Mouse (Mus musculus): Measurements from ENCODE around the gene Gtf3c2.

Gtf3c2 gene

DNA sequence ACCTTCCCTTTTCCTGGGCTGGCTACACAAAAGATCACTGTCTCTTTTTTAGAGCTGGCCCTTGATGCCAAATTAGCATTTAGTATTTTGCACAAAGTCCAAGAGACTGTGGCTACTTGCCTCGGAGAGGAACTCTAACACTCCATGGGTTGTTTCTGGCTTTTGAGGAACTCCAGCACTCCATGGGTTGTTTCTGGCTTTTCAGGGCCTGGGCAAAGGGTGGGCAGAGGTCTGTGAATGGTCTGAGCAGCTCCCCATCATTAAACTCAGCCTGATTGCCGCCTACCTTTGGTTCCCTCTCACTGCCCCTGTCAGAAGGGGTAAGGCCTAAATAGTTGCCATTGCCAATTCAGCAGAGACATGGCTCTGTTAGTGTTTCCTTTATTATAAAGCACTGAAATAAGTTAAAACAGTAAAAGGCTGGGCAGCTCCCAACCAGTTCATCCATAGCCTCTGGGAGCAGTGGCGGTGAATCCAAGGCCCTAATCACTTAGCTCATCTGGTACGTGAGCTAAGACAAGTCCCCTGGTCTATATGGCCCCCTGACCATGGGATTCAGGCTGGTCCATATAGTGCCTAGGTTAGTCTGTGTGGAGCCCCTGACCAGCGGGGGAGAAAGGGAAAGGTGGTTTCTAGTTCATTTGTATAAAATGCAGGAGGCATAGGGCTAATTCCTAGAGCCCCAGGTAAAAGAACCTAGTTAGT lies 18.8 kb upstream of the Gtf3c2 start:
- in situ Hi-C loops (cut with MboI; ENCODE audit: low sequenced_read_pairs) = no loop called here

DNA sequence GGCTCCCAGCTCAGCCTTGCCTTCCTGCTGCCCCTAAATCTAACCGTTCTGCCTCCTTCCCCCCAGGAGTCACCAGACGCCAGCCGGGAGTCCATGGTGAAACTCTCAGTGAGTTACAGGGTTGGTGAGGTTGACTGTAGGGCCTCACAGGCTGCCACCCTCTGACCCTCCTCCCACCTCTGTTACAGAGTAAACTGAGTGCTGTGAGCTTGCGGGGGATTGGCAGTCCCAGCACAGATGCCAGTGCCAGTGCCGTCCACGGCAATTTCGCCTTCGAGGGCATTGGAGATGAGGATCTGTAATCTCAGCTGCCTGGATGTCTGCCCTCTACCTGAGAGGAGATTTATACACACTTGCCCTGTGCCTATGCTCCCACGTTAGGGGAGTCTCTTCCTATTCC lies 18.2 kb upstream of the Gtf3c2 start:
- in situ Hi-C loops (cut with MboI; ENCODE audit: low sequenced_read_pairs) = no loop called here

DNA sequence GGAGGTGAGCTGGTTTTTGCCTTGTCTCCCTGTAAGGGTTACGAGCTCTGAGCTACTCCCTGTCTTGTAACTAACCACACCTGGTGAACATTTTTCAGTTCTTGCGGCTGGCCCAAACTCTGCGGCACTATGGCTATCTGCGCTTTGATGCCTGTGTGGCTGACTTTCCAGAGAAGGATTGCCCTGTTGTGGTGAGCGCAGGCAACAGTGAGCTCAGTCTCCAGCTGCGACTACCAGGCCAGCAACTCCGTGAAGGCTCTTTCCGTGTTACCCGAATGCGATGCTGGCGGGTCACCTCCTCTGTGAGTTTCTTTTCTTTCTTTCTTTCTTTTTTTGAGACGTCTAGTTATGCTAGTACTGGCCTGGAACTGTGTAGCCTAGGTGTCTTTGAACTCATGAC lies 17.1 kb upstream of the Gtf3c2 start:
- in situ Hi-C loops (cut with MboI; ENCODE audit: low sequenced_read_pairs) = no loop called here

DNA sequence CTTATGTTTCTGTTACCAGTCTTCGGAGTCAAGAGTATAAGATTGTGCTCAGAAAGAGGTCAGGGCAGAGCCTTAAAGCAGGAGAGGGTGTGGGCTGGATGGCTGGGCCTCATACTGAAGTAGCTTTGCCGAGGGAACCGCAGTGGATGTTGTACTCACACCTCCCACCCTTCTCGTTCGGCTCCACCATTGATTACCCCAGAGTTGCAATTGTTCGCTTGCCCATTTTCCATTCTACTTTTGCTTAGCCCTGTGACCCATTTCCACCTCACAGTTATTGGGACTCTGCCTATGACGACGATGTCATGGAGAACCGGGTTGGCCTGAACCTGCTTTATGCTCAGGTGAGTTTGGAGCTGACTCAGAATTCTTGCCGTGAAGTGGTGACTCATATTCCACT lies 16.3 kb upstream of the Gtf3c2 start:
- in situ Hi-C loops (cut with MboI; ENCODE audit: low sequenced_read_pairs) = no loop called here

DNA sequence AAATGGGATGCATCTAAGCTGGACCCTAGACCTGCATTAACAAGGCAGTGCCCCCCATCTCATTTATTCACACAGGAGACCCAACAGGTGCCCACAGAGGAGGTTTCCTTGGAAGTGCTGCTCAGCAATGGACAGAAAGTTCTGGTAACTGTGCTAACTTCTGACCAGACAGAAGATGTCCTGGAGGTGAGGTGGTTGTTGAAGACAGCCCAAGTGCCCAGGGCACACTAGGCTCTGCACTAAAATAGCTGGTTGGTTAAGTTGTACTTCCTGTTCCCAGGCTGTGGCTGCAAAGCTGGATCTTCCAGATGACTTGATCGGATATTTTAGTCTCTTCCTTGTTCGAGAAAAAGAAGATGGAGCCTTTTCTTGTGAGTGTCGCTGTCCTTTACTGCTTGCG lies 15.7 kb upstream of the Gtf3c2 start:
- in situ Hi-C loops (cut with MboI; ENCODE audit: low sequenced_read_pairs) = no loop called here

DNA sequence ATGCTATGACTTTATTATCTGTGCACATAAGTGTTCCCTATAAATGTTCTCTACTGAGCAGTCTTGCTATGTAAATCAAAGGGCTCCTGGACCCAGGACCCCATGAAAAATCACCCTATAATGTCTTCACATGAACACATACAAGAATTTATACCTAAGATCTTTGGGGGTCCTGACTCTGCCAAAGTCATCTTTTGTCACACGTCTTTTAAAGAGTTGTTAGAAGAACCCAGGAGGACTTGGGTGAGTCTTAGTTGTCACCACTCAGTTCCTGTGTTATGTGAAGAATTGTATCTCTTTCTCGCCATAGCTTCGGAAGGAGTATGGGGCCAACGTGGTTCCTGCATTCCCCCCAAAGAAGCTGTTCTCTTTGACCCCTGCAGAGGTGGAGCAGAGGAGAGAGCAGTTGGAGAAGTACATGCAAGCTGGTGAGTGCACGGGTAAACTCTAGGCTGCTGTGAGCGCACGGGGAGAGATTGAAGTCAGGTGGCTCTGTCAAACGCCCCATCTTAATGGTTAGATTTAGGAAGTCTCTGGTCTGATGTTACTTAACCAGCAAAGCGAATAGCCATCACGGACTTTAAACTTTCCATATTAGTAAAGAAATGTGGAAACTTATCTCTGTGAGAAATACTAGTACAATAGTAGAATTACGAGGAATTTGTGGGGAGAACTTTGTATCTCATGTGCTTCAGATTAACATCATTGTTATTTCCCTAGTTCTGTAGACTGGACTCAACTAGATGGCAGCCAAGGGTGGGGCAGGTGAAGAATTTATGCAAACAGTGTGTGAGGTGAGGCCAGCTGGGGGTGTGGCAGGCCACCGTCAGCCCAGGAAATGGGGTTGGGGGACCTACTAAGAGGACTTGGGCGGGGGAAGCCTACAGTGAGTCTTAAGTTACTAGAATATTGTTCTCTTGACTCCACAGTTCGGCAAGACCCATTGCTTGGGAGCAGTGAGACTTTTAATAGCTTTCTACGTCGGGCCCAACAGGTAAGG lies 14.8 kb upstream of the Gtf3c2 start:
- in situ Hi-C loops (cut with MboI; ENCODE audit: low sequenced_read_pairs) = no loop called here

DNA sequence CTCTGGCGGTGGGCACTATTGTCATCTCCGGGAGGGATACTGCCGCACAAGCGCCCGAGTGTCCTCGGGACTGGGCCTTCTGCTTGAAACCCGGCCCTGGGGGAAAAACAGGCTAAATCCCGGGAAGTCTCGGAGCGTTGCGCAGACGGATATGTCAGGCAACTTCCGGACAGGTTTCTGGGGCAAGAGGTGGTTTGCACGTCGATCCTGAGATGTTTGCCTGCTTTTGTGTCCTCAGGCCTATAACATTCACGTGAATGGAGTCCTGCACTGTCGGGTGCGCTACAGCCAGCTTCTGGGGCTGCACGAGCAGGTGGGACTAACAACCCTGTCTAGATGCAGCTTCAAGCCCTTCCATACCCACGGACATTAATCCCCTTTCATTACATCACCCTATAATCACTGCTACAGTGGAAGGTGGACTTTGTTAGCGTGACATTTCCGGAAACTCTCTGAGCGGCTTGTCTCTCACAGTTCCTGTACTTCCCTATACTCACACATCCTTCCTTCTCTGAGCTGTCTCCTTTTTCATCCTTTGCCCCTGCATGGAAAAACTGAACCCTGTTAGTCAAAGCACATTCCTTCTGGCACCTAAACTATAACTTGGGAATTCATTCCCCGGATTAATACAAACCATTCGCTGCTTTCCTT lies 13.8 kb upstream of the Gtf3c2 start:
- in situ Hi-C loops (cut with MboI; ENCODE audit: low sequenced_read_pairs) = no loop called here

DNA sequence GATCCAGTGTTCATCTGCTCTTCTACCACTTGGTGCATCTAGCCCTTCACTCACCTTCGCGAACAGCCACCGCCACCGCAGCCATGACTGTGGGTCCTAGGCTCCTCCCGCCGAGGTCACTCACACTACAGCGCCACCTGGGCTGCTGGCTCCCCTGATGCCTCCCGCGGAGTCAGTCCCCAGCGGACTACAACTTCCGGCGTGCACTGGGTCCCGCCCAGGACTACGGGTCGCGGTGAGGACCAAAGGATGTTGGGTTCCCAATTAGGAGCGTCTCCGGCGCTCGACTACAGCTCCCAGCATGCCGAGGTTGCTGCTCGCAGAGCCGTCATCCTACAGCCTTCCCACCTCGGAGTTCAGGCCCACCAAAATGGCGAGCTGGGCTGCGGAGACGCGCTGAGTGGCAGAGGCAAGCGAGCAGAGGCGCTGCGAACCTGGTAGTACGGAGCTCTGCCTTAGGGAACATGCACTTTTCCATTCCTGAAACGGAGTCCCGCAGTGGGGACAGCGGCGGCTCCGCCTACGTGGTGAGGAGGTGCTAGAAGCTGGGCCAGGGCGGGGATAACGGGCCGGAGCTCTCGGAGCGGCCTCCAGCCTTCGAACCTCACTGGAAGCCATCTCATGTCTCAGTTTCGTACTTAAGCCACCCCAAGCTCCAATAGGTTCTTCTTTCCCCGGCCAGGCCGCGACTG lies 13.1 kb upstream of the Gtf3c2 start, which contains the start of the genes Snx17 and Eif2b4:
Snx17 (plus strand) TSS at position 289 of the 692 bp plus-strand sequence.
Eif2b4 (minus strand) TSS at position 492 of the 692 bp plus-strand sequence.
- in situ Hi-C loops (cut with MboI; ENCODE audit: low sequenced_read_pairs) = no loop called here

DNA sequence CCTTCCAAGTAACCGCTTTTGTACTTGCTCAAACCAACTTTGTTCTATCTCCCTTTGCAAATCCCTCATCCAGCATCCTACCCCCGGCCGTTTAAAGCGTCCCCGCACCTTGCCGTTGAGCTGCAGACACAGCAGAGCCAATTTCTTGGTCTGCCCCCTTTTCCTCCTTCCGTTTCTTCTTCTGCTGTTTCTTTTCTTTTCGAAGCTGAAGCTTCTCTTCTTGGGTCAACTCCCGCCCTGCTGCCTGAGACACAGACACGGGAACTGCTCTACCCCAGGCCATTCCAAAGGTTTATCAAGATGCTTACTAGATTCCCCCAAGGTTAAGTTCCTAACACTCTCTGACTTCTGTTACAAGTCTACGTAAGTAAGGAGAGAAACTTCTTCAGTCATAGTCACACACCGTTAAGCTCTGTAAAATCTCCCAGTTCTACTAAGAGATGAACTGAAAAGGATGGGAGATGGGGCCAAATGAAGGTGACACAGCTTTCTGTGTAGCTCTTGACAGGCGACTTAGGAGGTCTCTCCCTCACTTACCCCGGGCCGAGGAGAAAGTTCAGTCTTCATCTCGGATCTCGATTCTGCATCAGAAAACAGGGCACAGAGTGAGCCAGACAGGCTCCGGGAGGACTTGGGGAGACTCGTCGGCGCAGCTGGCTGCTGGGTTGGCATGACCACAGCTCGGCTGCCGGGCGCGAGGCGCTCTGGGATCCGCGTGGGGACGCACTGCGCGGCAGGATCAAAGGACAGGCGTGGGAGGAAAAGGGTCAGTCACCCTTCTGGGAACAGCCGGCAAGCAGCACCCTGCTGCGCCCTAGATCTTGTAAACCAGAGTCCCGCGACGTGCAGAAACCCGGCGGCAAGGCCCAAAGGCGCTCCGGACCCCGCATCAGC lies 12.3 kb upstream of the Gtf3c2 start:
- in situ Hi-C loops (cut with MboI; ENCODE audit: low sequenced_read_pairs) = no loop called here

DNA sequence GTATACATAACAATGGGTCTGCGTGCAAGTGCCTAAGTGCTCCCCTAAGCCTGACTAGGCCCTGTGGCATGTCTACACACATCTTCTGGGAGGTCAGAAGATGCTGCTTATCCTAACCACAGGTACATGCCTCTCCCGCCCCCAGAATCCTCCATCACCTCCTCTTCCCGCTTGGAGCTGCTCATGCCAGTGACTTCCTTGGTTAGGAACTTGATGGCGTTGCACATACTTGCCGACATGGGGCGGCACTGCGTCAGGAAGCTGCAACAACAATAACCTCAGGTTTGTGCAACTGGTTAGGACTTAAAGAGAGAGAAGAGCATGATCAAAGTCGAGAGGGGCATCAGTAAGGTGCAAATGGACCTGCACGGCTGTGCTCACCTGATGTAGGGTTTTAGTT lies 10.3 kb upstream of the Gtf3c2 start:
- in situ Hi-C loops (cut with MboI; ENCODE audit: low sequenced_read_pairs) = no loop called here

DNA sequence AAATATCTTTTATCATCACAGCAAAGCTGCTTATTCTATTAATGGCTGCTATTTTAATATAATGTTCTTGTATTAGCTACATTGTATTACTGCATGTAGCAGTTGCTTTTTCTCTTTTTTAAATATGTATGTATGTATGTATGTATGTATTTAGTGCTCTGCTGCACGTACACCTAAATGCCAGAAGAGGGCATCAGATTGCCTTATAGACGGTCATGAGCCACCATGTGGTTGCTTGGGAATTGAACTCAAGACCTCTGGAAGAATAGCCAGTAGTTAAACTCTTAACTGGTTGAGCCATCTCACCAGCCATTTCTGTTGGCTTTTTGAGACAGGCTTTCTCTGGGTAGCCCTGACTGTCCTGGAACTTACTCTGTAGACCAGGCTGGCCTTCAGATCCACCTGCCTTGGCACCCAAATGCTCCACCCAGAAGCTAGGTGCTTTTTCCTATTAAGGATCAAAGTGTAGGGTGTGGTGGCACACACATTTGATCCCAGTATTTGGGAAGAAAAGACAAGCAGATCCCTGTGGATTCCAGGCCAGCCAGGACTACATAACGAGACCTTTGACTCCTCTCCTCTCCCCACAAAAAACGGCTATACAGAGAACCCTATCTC lies 8.4 kb upstream of the Gtf3c2 start:
- in situ Hi-C loops (cut with MboI; ENCODE audit: low sequenced_read_pairs) = no loop called here

DNA sequence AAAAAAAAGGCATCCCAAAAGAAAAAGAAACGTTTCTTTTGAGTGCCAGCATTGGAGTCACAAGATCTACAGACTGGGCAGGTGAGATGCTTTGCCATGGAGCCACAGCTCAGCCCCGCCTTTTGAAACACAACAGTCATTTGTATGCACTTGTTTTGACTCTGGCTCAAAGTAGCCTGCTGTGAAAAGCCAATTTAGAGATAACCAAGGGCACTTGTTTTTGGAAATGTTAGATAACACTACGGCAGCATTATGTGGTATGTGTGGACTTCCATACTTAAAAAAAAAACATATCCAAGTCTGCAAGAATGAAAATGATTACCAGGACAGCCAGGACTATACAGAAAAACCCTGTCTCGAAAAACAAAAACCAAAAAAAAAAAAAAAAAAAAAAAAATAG lies 3.7 kb upstream of the Gtf3c2 start:
- in situ Hi-C loops (cut with MboI; ENCODE audit: low sequenced_read_pairs) = no loop called here

DNA sequence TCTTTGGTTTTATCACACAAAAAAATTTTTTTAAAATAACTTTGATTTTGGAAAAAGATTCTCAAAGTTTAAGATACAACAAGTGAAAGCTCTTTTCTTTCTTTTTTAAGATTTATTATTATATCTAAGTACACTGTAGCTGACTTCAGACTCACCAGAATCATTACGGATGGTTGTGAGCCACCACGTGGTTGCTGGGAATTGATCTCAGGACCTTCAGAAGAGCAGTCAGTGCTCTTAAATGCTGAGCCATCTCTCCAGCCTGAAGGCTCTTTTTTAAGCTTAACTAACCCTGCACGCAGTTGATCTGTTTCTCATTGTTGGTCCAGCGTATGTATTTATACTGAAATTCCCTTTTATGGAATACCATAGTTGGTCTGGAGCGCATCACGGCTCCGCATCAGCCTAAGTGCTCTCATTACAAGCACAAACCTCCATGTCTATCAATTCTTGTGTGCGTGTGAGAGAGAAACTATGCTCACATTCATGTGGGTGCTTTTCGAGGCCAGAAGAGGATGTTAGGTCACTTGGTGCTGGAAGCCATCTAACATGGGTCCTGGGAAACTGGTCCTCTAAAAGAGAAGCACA lies 1.3 kb upstream of the Gtf3c2 start:
- in situ Hi-C loops (cut with MboI; ENCODE audit: low sequenced_read_pairs) = no loop called here

DNA sequence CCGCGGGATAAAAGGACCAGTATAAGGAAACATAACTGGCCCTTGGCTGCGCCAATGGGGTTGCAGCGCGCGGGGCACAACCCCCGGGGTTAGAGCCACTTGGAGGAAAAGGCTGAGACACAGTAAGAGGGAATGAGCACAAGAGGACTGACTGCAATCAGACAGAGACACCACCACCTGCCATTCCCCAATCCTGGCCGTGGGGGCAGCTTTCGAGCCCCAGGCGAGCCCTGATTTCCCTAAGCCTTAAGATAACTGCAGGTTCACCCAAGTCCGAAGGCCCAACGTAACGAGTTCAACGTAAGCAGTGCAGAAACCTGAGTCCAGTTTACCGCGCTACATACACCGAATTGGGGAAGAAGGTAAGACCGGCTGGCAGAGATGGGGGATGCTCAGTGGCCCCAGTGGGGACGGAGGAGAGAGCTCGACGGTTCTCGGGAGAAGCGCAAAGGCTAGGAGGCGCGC lies 611 bp downstream of the Gtf3c2 start:
- in situ Hi-C loops (cut with MboI; ENCODE audit: low sequenced_read_pairs) = no loop called here

DNA sequence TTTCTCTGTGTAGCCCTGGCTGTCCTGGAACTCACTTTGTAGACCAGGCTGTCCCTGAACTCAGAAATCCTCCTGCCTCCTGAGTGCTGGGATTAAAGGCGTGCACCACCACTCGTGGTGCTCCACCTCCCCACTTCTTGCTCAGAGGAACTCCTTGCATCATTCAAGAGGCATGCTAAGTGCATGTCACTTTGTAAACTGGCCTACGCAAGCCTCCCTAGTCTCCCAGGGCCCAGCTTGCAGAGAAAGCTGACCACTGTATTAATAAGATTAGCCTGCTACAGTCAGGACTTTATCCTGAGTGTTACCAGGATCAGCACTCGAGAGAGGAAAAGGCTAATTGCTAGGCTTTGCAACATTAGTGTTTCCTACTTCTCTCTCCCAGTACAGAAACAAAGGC lies 11.3 kb downstream of the Gtf3c2 start:
- in situ Hi-C loops (cut with MboI; ENCODE audit: low sequenced_read_pairs) = no loop called here

DNA sequence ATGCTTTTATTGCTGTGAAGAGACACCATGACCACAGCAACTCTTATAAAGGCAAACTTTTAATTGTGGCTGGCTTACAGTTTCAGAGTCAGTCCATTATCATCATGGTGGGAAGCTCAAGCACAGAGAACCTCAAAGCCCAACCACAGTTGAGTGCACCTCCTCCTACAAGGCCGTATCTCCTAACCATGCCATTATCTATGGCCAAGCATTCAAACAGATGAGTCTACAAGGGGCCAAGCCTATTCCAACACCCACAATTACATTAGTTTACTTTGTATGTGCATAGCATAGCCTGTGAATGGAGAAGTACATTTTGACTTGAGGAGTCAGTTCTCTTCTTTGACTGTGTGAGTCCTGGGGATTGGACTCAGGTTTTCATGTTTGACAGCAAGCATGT lies 15.1 kb downstream of the Gtf3c2 start:
- in situ Hi-C loops (cut with MboI; ENCODE audit: low sequenced_read_pairs) = no loop called here

DNA sequence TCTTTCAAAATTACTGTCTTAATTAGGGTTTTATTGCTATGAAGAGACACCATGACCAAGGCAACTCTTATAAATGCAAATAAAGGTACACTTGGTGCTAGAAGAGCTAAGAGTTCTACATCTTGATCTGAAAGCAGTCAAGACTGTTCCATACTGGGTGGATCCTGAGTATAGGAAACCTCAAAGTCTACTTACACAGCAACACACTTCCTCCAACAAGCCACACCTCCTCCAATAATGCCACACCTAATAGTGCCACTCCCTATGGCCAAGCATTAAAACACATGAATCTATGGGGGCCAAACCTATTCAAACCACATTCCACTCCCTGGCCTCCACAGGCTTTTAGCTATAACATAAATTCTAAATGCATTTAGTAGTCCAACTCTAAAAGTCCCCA lies 17.5 kb downstream of the Gtf3c2 start:
- in situ Hi-C loops (cut with MboI; ENCODE audit: low sequenced_read_pairs) = no loop called here

DNA sequence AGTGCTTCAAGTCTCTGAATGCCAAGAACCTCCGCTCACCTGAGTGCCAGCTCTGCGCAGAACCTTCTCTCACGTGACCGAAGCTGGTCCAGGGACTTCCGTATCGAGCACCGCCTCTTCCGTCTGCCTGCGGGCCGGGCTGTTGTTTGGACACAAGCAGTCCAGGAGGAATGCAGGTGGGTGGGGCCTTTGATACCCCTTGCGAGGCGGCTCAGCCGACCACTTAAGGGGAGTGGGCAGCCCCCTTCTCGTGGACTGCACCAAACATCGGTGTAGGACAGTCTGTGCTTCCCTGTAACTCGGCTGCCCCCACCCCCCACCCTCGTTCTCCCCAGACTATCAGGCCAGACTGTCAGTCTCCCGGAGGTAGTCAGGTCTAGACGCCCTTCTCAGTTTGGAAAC lies 25.8 kb downstream of the Gtf3c2 start, which contains the start of gene Mpv17:
Mpv17 (minus strand) TSS at position 100 of the 402 bp plus-strand sequence.
- in situ Hi-C loops (cut with MboI; ENCODE audit: low sequenced_read_pairs) = no loop called here

Data from CH12F3 (cell line).